Mouse (Mus musculus) liver, embryonic 18 days (tissue): Measurements from ENCODE around the gene Adam25. TPM values are rescaled to one million over a fixed set of nuclear protein-coding genes. Genes with fewer than 3 reads are reported as not detected.

ENCODE experiments used
- polyA plus RNA-seq: library from polyadenylated mRNA; depleted of rRNA; stranded (reverse); fragments of >200 nt; gene quantifications from 2 replicates; pipeline ENCODE4 v1.2.3, GENCODE M21; 2012; rRNA removed

Gene Adam25
- polyA plus RNA-seq = not detected in 2 replicates

GRCm38 (mm10) chr8:40751908-40752307 lies at the start of gene Adam25:
TSS of gene Adam25 (plus strand) at chr8:40752208.

GRCm38 (mm10) chr8:40792973-40793372 lies 41.0 kb downstream of the Adam25 start, which contains the start of gene Adam20:
TSS of gene Adam20 (plus strand) at chr8:40793273.

Other genes with a start within 250 kb of the Adam25 start
- gene Adam24, start 77.1 kb upstream of the Adam25 start, polyA plus RNA-seq = not detected in 2 replicates
- gene Adam20, start 41.1 kb downstream of the Adam25 start, polyA plus RNA-seq = not detected in 2 replicates
- not detected in 2 replicates for gene Adam39, start 70.8 kb downstream of the Adam25 start, polyA plus RNA-seq